Mouse (Mus musculus): ENCODE results near the gene Rgs14. TPM values are rescaled to one million over a fixed set of nuclear protein-coding genes. Genes with fewer than 3 reads are reported as not detected.

Rgs14 gene
- polyA plus RNA-seq, 1 experiment from 2014 or later = 0.11 TPM

GRCm38 (mm10) chr13:55407341-55407740 lies 37.8 kb downstream of the Rgs14 start:
- no peaks in the 10 kb centered on the region for H3K36me3 ChIP-seq (ENCODE audit: control insufficient read depth, insufficient read depth, low read length)
- 85% methylated on average over 4 of the region's 4 CpGs for WGBS
- no peak overlapping the region for H3K9ac ChIP-seq (replicated peaks; ENCODE audit: low read depth, low read length)
- H3K4me1 ChIP-seq (ENCODE audit: control insufficient read depth, insufficient read depth, low read length) = peaks cover 10% of the 10 kb centered on the region; the same call in 1 of the 2 replicates
- no peaks in the 10 kb centered on the region for H3K27me3 ChIP-seq (ENCODE audit: control insufficient read depth, insufficient read depth, low read length)
- no peak for ATAC-seq (ENCODE audit: low read depth)
- no peak overlapping the region for H3K4me3 ChIP-seq (ENCODE audit: low read depth, low read length)
- H3K27ac ChIP-seq (ENCODE audit: low read depth, low read length) = no peak overlapping the region
- no peaks in the 10 kb centered on the region for H3K9me3 ChIP-seq (ENCODE audit: control insufficient read depth, low read length)
- no peak overlapping the region for H3K4me2 ChIP-seq (ENCODE audit: low read depth, low read length)

- no peak overlapping the region for H3K4me2 ChIP-seq (ENCODE audit: low read depth, low read length)
- peaks cover 10% of the 10 kb centered on the region; the same call in 1 of the 2 replicates for H3K4me1 ChIP-seq (ENCODE audit: control insufficient read depth, insufficient read depth, low read length)
- H3K9me3 ChIP-seq (ENCODE audit: control insufficient read depth, low read length) = no peaks in the 10 kb centered on the region
- ATAC-seq (ENCODE audit: low read depth) = no peak
- H3K27me3 ChIP-seq (ENCODE audit: control insufficient read depth, insufficient read depth, low read length) = no peaks in the 10 kb centered on the region
- H3K9ac ChIP-seq (replicated peaks; ENCODE audit: low read depth, low read length) = no peak overlapping the region
- no peaks in the 10 kb centered on the region for H3K36me3 ChIP-seq (ENCODE audit: control insufficient read depth, insufficient read depth, low read length)
- 89% methylated on average over 19 of the region's 19 CpGs for WGBS
- H3K4me3 ChIP-seq (ENCODE audit: low read depth, low read length) = no peak overlapping the region
- H3K27ac ChIP-seq (ENCODE audit: low read depth, low read length) = no peak overlapping the region
Measured at GRCm38 (mm10) chr13:55408546-55409120, 39.1 kb downstream of the Rgs14 start.

GRCm38 (mm10) chr13:55411826-55412225 lies 42.3 kb downstream of the Rgs14 start:
- ATAC-seq (ENCODE audit: low read depth) = no peak
- H3K4me3 ChIP-seq (ENCODE audit: low read depth, low read length) = no peak overlapping the region
- no peak overlapping the region for H3K9ac ChIP-seq (replicated peaks; ENCODE audit: low read depth, low read length)
- peaks cover 6% of the 10 kb centered on the region; the same call in 1 of the 2 replicates for H3K4me1 ChIP-seq (ENCODE audit: control insufficient read depth, insufficient read depth, low read length)
- no peaks in the 10 kb centered on the region for H3K36me3 ChIP-seq (ENCODE audit: control insufficient read depth, insufficient read depth, low read length)
- WGBS = 65% methylated on average over 7 of the region's 7 CpGs
- H3K27ac ChIP-seq (ENCODE audit: low read depth, low read length) = no peak overlapping the region
- peaks cover 3% of the 10 kb centered on the region; the same call in 1 of the 2 replicates for H3K27me3 ChIP-seq (ENCODE audit: control insufficient read depth, insufficient read depth, low read length)
- no peaks in the 10 kb centered on the region for H3K9me3 ChIP-seq (ENCODE audit: control insufficient read depth, low read length)
- no peak overlapping the region for H3K4me2 ChIP-seq (ENCODE audit: low read depth, low read length)

- Histone ChIP-seq H3K9me3 (ENCODE audit: control insufficient read depth, low read length) (no peaks in the 10 kb centered on the region), H3K4me2 (ENCODE audit: low read depth, low read length) (no peak overlapping the region), H3K27ac (ENCODE audit: low read depth, low read length) (no peak overlapping the region), H3K4me1 (ENCODE audit: control insufficient read depth, insufficient read depth, low read length) (peaks cover 6% of the 10 kb centered on the region; the same call in 1 of the 2 replicates), H3K4me3 (ENCODE audit: low read depth, low read length) (no peak overlapping the region), H3K36me3 (ENCODE audit: control insufficient read depth, insufficient read depth, low read length) (no peaks in the 10 kb centered on the region), H3K27me3 (ENCODE audit: control insufficient read depth, insufficient read depth, low read length) (peaks cover 3% of the 10 kb centered on the region; the same call in 1 of the 2 replicates), H3K9ac (replicated peaks; ENCODE audit: low read depth, low read length) (no peak overlapping the region)
- 80% methylated on average over 13 of the region's 13 CpGs for WGBS
- ATAC-seq (ENCODE audit: low read depth) = no peak
Measured at GRCm38 (mm10) chr13:55412643-55413307, 43.2 kb downstream of the Rgs14 start.

GRCm38 (mm10) chr13:55413333-55413732 lies 43.8 kb downstream of the Rgs14 start:
- Histone ChIP-seq H3K4me3 (ENCODE audit: low read depth, low read length) (no peak overlapping the region), H3K36me3 (ENCODE audit: control insufficient read depth, insufficient read depth, low read length) (no peaks in the 10 kb centered on the region), H3K4me1 (ENCODE audit: control insufficient read depth, insufficient read depth, low read length) (peaks cover 6% of the 10 kb centered on the region; the same call in 1 of the 2 replicates), H3K27ac (ENCODE audit: low read depth, low read length) (no peak overlapping the region), H3K9ac (replicated peaks; ENCODE audit: low read depth, low read length) (no peak overlapping the region), H3K4me2 (ENCODE audit: low read depth, low read length) (no peak overlapping the region), H3K9me3 (ENCODE audit: control insufficient read depth, low read length) (no peaks in the 10 kb centered on the region), H3K27me3 (ENCODE audit: control insufficient read depth, insufficient read depth, low read length) (peaks cover 4% of the 10 kb centered on the region; the same call in 1 of the 2 replicates)
- 78% methylated on average over 12 of the region's 12 CpGs for WGBS
- ATAC-seq (ENCODE audit: low read depth) = no peak

- peak within 1 kb of the TSS; percentile 22; the same call in 1 of the 2 replicates for H3K27ac ChIP-seq (ENCODE audit: low read depth, low read length)
- whole genome bisulfite sequencing = 5% methylated on average over 41 of the region's 41 CpGs
Measured at GRCm38 (mm10) chr13:55414743-55415380, 45.3 kb downstream of the Rgs14 start, which contains the start of gene Pfn3. TSS of gene Pfn3 (minus strand) at chr13:55415232.

GRCm38 (mm10) chr13:55418004-55418403 lies 48.5 kb downstream of the Rgs14 start:
- peak; percentile 55; the same call in 1 of the 2 replicates for ATAC-seq (ENCODE audit: low read depth)
- Histone ChIP-seq H3K4me3 (ENCODE audit: low read depth, low read length) (no peak overlapping the region), H3K9me3 (ENCODE audit: control insufficient read depth, low read length) (no peaks in the 10 kb centered on the region), H3K27ac (ENCODE audit: low read depth, low read length) (no peak overlapping the region), H3K9ac (replicated peaks; ENCODE audit: low read depth, low read length) (no peak overlapping the region), H3K27me3 (ENCODE audit: control insufficient read depth, insufficient read depth, low read length) (peaks cover 29% of the 10 kb centered on the region), H3K36me3 (ENCODE audit: control insufficient read depth, insufficient read depth, low read length) (no peaks in the 10 kb centered on the region), H3K4me2 (ENCODE audit: low read depth, low read length) (peak overlapping the region; percentile 7; the same call in 1 of the 2 replicates), H3K4me1 (ENCODE audit: control insufficient read depth, insufficient read depth, low read length) (peaks cover 6% of the 10 kb centered on the region; the same call in 1 of the 2 replicates)
- 9% methylated on average over 12 of the region's 12 CpGs for WGBS

More at GRCm38 (mm10) chr13:55414743-55415380, 45.3 kb downstream of the Rgs14 start, which contains the start of gene Pfn3:
- Histone ChIP-seq H3K27me3 (ENCODE audit: control insufficient read depth, insufficient read depth, low read length) (peaks cover 12% of the 10 kb centered on the region), H3K4me1 (ENCODE audit: control insufficient read depth, insufficient read depth, low read length) (peaks cover 6% of the 10 kb centered on the region; the same call in 1 of the 2 replicates), H3K4me3 (ENCODE audit: low read depth, low read length) (peak within 1 kb of the TSS; percentile 32), H3K9ac (replicated peaks; ENCODE audit: low read depth, low read length) (peak within 1 kb of the TSS; percentile 51), H3K9me3 (ENCODE audit: control insufficient read depth, low read length) (no peaks in the 10 kb centered on the region), H3K4me2 (ENCODE audit: low read depth, low read length) (peak within 1 kb of the TSS; percentile 63), H3K36me3 (ENCODE audit: control insufficient read depth, insufficient read depth, low read length) (no peaks in the 10 kb centered on the region)
- peak; percentile 66 for ATAC-seq (ENCODE audit: low read depth)

GRCm38 (mm10) chr13:55419142-55419541 lies 49.6 kb downstream of the Rgs14 start:
- Histone ChIP-seq H3K4me1 (ENCODE audit: control insufficient read depth, insufficient read depth, low read length) (peaks cover 6% of the 10 kb centered on the region; the same call in 1 of the 2 replicates), H3K9ac (replicated peaks; ENCODE audit: low read depth, low read length) (no peak overlapping the region), H3K9me3 (ENCODE audit: control insufficient read depth, low read length) (no peaks in the 10 kb centered on the region), H3K27ac (ENCODE audit: low read depth, low read length) (no peak overlapping the region), H3K4me3 (ENCODE audit: low read depth, low read length) (no peak overlapping the region), H3K27me3 (ENCODE audit: control insufficient read depth, insufficient read depth, low read length) (peaks cover 29% of the 10 kb centered on the region), H3K4me2 (ENCODE audit: low read depth, low read length) (no peak overlapping the region), H3K36me3 (ENCODE audit: control insufficient read depth, insufficient read depth, low read length) (no peaks in the 10 kb centered on the region)
- WGBS = 83% methylated on average over 5 of the region's 5 CpGs
- no peak for ATAC-seq (ENCODE audit: low read depth)
